Mouse (Mus musculus) hindbrain, embryonic 14.5 days (tissue): ENCODE data around the gene Myo6. TPM values are rescaled to one million over a fixed set of nuclear protein-coding genes. Genes with fewer than 3 reads are reported as not detected.

ENCODE experiments used
- ATAC-seq: fragments of 200-750 bp; cut with Nextera tagmentation; 2 replicates; pipeline ENCODE4 v1.8.0; 2017; ENCODE audit warnings: moderate number of reproducible peaks, mild to moderate bottlenecking, moderate TSS enrichment, moderate library complexity; ENCODE audit not compliant: low FRiP score
- DNase-seq: peaks from one replicate; pipeline ENCODE4 v3.0.0-alpha.2; 2015; ENCODE audit warnings: low spot score
- H3K27ac ChIP-seq: fragments of 300-500 bp; sonication (generic); 2 replicates; pipeline ENCODE4 v1.5.1; 2014; ENCODE audit warnings: mild to moderate bottlenecking, moderate library complexity
- H3K27me3 ChIP-seq: fragments of 300-500 bp; sonication (generic); 2 replicates; pipeline ENCODE4 v1.6.1; 2014; ENCODE audit warnings: mild to moderate bottlenecking, low read length, mixed read lengths; ENCODE audit not compliant: control insufficient read depth, insufficient read depth
- H3K36me3 ChIP-seq: fragments of 300-500 bp; sonication (generic); replicated peaks from 2 replicates; pipeline ENCODE4 v1.6.1; 2014; ENCODE audit not compliant: control insufficient read depth, insufficient read depth
- H3K4me1 ChIP-seq: fragments of 300-500 bp; sonication (generic); replicated peaks from 2 replicates; pipeline ENCODE4 v1.6.1; 2014; ENCODE audit warnings: antibody characterized with exemption, low read length, mixed read lengths; ENCODE audit not compliant: control insufficient read depth, insufficient read depth
- H3K4me2 ChIP-seq: fragments of 300-500 bp; sonication (generic); replicated peaks from 2 replicates; pipeline ENCODE4 v1.6.1; 2014; ENCODE audit warnings: mild to moderate bottlenecking, moderate library complexity
- H3K4me3 ChIP-seq: fragments of 300-500 bp; sonication (generic); replicated peaks from 2 replicates; pipeline ENCODE4 v1.5.1; 2014; ENCODE audit warnings: mild to moderate bottlenecking, low read length
- H3K9ac ChIP-seq: fragments of 300-500 bp; sonication (generic); 2 replicates; pipeline ENCODE4 v1.6.1; 2014
- H3K9me3 ChIP-seq: fragments of 300-500 bp; sonication (generic); 2 replicates; pipeline ENCODE4 v1.6.1; 2016; ENCODE audit warnings: low read length; ENCODE audit not compliant: control insufficient read depth
- WGBS: fragments of 180-500 bp; shearing (Covaris S2); extraction: QIAGEN DNeasy Blood & Tissue Kit; methylation state at CpG from one replicate; pipeline ENCODE4 v1.1.7; 2014; 5-methylcytosine and 5-hydroxymethylcytosine counted together
- polyA plus RNA-seq: library from polyadenylated mRNA; unstranded; fragments of >200 nt; fragmentation: Nextera tagmentation; extraction: Ambion mirVana; gene quantifications from 2 replicates; pipeline ENCODE4 v1.2.1, GENCODE M21; 2014

The Myo6 gene
- polyA plus RNA-seq, 1 experiment from 2014 or later, result 27.9 TPM

- Histone ChIP-seq H3K36me3 (no peaks in the 10 kb centered on the region), H3K27me3 (no peaks in the 10 kb centered on the region), H3K27ac (no peak overlapping the region), H3K9ac (no peak overlapping the region), H3K9me3 (no peaks in the 10 kb centered on the region), H3K4me3 (no peak overlapping the region), H3K4me1 (no peaks in the 10 kb centered on the region), H3K4me2 (no peak overlapping the region)
- no peak for DNase-seq
- no peak for ATAC-seq
- WGBS, result 97% methylated on average over 6 of the region's 6 CpGs
Observed at GRCm38 (mm10) chr9:80344451-80345000, 179.7 kb downstream of the Myo6 start.

DNA sequence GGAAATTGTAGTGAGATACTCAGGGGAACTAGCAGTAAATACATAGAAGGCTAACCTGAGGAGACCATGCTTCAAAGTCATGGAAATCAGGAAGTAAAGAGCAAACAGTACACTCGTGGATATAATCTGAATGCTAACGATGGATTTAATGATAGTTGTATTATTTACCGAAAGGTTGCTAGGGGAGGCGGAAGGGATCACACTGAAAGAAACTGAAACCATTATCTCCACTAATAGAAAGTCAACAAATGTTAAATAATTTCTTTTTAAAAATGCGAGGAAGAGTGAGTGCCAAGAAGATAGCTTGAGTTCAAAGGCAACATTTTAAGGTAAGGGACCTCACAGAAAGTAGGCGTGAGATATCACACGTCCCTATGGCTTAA lies 186.5 kb downstream of the Myo6 start:
- 64% methylated on average over 7 of the region's 7 CpGs for WGBS
- Histone ChIP-seq H3K27ac (no peak overlapping the region), H3K4me1 (no peaks in the 10 kb centered on the region), H3K4me3 (no peak overlapping the region), H3K9ac (no peak overlapping the region), H3K27me3 (0 out of 2 replicates have a peak, but pooled peaks cover 3% of the 10 kb centered on the region), H3K9me3 (no peaks in the 10 kb centered on the region), H3K36me3 (no peaks in the 10 kb centered on the region), H3K4me2 (peak overlapping the region; percentile 18)
- DNase-seq, result no peak
- ATAC-seq, result no peak

- DNase-seq, result peak; percentile 40
- no peaks in the 10 kb centered on the region for H3K4me1 ChIP-seq
- ATAC-seq, result peak; percentile 81
- H3K27me3 ChIP-seq, result 0 out of 2 replicates have a peak, but pooled peaks cover 3% of the 10 kb centered on the region
- peak overlapping the region; percentile 18 for H3K4me2 ChIP-seq
- H3K36me3 ChIP-seq, result no peaks in the 10 kb centered on the region
- no peak overlapping the region for H3K9ac ChIP-seq
- no peak overlapping the region for H3K4me3 ChIP-seq
- WGBS, result 19% methylated on average over 20 of the region's 20 CpGs
- no peaks in the 10 kb centered on the region for H3K9me3 ChIP-seq
- no peak overlapping the region for H3K27ac ChIP-seq
Observed at GRCm38 (mm10) chr9:80351678-80352331, 187.0 kb downstream of the Myo6 start.

- H3K4me1 ChIP-seq, result no peaks in the 10 kb centered on the region
- DNase-seq, result no peak
- no peak for ATAC-seq
- H3K9ac ChIP-seq, result no peak overlapping the region
- no peak overlapping the region for H3K4me2 ChIP-seq
- H3K27ac ChIP-seq, result no peak overlapping the region
- no peaks in the 10 kb centered on the region for H3K36me3 ChIP-seq
- H3K27me3 ChIP-seq, result no peaks in the 10 kb centered on the region
- H3K9me3 ChIP-seq, result no peaks in the 10 kb centered on the region
- no peak overlapping the region for H3K4me3 ChIP-seq
Observed at GRCm38 (mm10) chr9:80360063-80360462, 195.2 kb downstream of the Myo6 start.

Other genes starting within 250 kb of the Myo6 start
- gene Filip1, start 152.2 kb upstream of the Myo6 start, polyA plus RNA-seq, result 2.2 and 2.4 TPM in 2 replicates
- 61.1 and 63.2 TPM in 2 replicates for gene Senp6, start 98.1 kb upstream of the Myo6 start, polyA plus RNA-seq